Mouse (Mus musculus) stomach, postnatal 0 days (tissue): Measurements from ENCODE around the gene Usp3. TPM values are rescaled to one million over a fixed set of nuclear protein-coding genes. Genes with fewer than 3 reads are reported as not detected.

Source experiments
- ATAC-seq: fragments of 200-750 bp; cut with Nextera tagmentation; 2 replicates; pipeline ENCODE4 v1.8.0; 2017; ENCODE audit not compliant: low FRiP score, low TSS enrichment
- DNase-seq: peaks from one replicate; pipeline ENCODE4 v3.0.0-alpha.2; 2016; ENCODE audit warnings: low spot score
- H3K27ac ChIP-seq: fragments of 300-500 bp; sonication (generic); replicated peaks from 2 replicates; pipeline ENCODE4 v1.5.1; 2014; ENCODE audit warnings: mild to moderate bottlenecking, control low read depth
- H3K27me3 ChIP-seq: fragments of 300-500 bp; sonication (generic); 2 replicates; pipeline ENCODE4 v1.6.1; 2014; ENCODE audit warnings: low read length; ENCODE audit not compliant: control insufficient read depth, insufficient read depth
- H3K36me3 ChIP-seq: fragments of 300-500 bp; sonication (generic); 2 replicates; pipeline ENCODE4 v1.6.1; 2014; ENCODE audit warnings: low read length, mixed read lengths; ENCODE audit not compliant: control insufficient read depth, insufficient read depth
- H3K4me1 ChIP-seq: fragments of 300-500 bp; sonication (generic); replicated peaks from 2 replicates; pipeline ENCODE4 v1.6.1; 2014; ENCODE audit warnings: antibody characterized with exemption; ENCODE audit not compliant: control insufficient read depth, insufficient read depth
- H3K4me2 ChIP-seq: fragments of 300-500 bp; sonication (generic); replicated peaks from 2 replicates; pipeline ENCODE4 v1.6.1; 2014; ENCODE audit warnings: low read depth, mild to moderate bottlenecking, control low read depth, moderate library complexity
- H3K4me3 ChIP-seq: fragments of 300-500 bp; sonication (generic); 2 replicates; pipeline ENCODE4 v1.5.1; 2014; ENCODE audit warnings: low read depth, low read length, control low read depth
- H3K9ac ChIP-seq: fragments of 300-500 bp; sonication (generic); 2 replicates; pipeline ENCODE4 v1.6.1; 2014; ENCODE audit warnings: mild to moderate bottlenecking, low read length, control low read depth, mixed read lengths
- H3K9me3 ChIP-seq: fragments of 300-500 bp; sonication (generic); 2 replicates; pipeline ENCODE4 v1.6.1; 2016; ENCODE audit warnings: low read length; ENCODE audit not compliant: control insufficient read depth
- CTCF ChIP-seq: IDR thresholded peaks from 2 replicates; pipeline ENCODE4 v1.5.1; 2016; ENCODE audit warnings: antibody characterized with exemption, low read depth, mild to moderate bottlenecking, moderate library complexity
- EP300 ChIP-seq: optimal IDR thresholded peaks from 2 replicates; pipeline ENCODE3; 2016; ENCODE audit warnings: antibody characterized with exemption
- WGBS: fragments of 180-500 bp; shearing (Covaris S2); extraction: QIAGEN DNeasy Blood & Tissue Kit; methylation state at CpG from one replicate; pipeline ENCODE4 v1.1.7; 2014; 5-methylcytosine and 5-hydroxymethylcytosine counted together
- polyA plus RNA-seq: library from polyadenylated mRNA; unstranded; fragments of >200 nt; fragmentation: Nextera tagmentation; extraction: Ambion mirVana; gene quantifications from 2 replicates; pipeline ENCODE4 v1.2.1, GENCODE M21; 2015

Usp3 gene
- polyA plus RNA-seq, 1 experiment from 2014 or later: 49.2 TPM

DNA sequence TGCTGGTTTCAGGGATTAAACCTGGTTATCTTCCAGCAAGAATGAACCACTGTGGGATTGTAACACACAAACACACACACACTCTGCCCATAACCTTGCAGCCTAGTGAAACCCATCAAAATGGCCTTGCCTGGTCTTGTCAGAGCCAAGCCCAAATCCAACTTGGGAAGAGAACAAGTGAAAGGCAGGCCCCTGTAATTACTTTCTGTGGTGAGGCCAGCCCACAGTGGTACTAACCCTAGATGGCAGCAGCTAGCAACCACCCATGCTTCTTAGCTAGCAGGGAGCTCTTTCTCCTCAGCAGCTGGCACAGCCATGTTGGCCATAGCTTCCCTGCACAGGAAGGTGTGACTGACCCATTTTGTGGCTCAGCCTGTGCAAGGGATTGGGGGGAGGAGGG is 79.8 kb downstream of the Usp3 start:
- peak overlapping the region; percentile 66 for H3K4me3 ChIP-seq

DNA sequence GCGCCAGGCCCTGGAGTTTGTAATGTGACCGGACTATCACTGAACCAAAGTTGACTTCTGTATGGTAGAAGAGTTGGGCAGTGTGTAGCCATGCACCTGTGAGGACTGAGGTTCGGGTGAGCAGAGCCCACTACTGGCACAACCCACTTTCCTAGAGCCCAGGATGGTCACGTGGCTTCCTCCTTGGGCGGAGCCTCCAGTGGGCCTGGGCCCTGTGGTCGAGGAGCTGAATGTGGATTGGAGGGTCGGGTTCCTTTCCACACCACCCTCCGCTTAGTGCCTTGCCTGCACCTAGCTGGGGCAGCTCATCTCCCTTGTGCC is 80.6 kb downstream of the Usp3 start:
- H3K4me1 ChIP-seq: peaks cover 4% of the 10 kb centered on the region; the same call in 1 of the 2 replicates
- DNase-seq: peak; percentile 87
- WGBS: 2% methylated on average over 8 of the region's 8 CpGs
- H3K27me3 ChIP-seq: no peaks in the 10 kb centered on the region
- peak; percentile 69 for ATAC-seq
- no peaks in the 10 kb centered on the region for H3K9me3 ChIP-seq
- H3K9ac ChIP-seq: peak overlapping the region; percentile 83
- TF ChIP-seq CTCF (peak; percentile 37; the same call in 1 of the 2 replicates), EP300 (no peak)
- H3K4me3 ChIP-seq: peak overlapping the region; percentile 66
- peak overlapping the region; percentile 98 for H3K4me2 ChIP-seq
- H3K27ac ChIP-seq: peak overlapping the region; percentile 98
- peaks cover 15% of the 10 kb centered on the region for H3K36me3 ChIP-seq

More for the DNA sequence above, 79.8 kb downstream of the Usp3 start:
- Histone ChIP-seq H3K9me3 (no peaks in the 10 kb centered on the region), H3K27ac (peak overlapping the region; percentile 98), H3K9ac (peak overlapping the region; percentile 38; the same call in 1 of the 2 replicates), H3K27me3 (no peaks in the 10 kb centered on the region), H3K36me3 (peaks cover 19% of the 10 kb centered on the region), H3K4me1 (peaks cover 4% of the 10 kb centered on the region; the same call in 1 of the 2 replicates), H3K4me2 (peak overlapping the region; percentile 98)
- peak; percentile 36 for DNase-seq
- no peak for TF ChIP-seq EP300
- TF ChIP-seq CTCF: peak; percentile 66
- ATAC-seq: no peak

DNA sequence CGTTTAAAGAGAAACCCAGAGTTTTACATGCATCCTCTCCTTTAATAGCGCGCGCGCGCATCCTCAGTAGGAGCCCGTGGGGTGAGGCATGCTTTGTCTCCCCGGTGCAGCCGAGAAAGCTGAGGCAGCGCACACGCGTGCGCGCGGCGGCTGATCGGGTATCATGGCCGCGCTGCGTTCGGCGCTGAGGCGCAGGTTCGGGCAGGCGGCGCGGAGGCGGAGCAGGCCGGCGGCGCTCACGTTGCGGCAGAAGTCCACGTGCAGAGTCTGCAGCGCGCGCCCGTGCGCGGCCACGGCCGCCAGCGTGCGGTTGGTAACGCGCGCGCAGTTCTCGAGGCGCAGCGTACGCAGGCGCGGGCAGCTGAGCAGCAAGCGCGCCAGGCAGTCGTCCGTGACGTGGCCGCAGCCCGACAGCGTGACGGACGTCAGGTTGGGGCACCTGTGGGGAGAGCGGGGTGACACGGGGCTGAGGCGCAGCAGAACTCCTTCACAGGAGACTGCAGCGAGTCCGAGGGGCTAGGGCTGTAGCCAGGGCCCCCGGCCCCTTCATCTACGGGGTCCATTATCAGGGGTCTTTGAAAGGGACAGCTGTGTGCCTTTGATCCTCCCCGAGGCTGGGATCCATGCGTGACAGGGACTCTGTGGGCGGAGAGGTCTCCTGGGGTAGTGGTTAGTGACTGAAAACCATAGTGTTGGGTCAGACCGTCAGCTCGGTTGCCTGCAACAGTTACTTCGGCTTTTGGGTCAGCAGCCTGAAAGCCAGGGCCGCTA is 81.2 kb downstream of the Usp3 start:
- Histone ChIP-seq H3K36me3 (peaks cover 15% of the 10 kb centered on the region), H3K4me3 (peak overlapping the region; percentile 66), H3K4me2 (peak overlapping the region; percentile 98), H3K27ac (peak overlapping the region; percentile 98), H3K9ac (peak overlapping the region; percentile 83), H3K9me3 (no peaks in the 10 kb centered on the region), H3K27me3 (no peaks in the 10 kb centered on the region), H3K4me1 (peaks cover 4% of the 10 kb centered on the region; the same call in 1 of the 2 replicates)
- WGBS: 1% methylated on average over 78 of the region's 78 CpGs
- DNase-seq: peak; percentile 95
- ATAC-seq: peak; percentile 88
- no peak for TF ChIP-seq EP300
- TF ChIP-seq CTCF: no peak

DNA sequence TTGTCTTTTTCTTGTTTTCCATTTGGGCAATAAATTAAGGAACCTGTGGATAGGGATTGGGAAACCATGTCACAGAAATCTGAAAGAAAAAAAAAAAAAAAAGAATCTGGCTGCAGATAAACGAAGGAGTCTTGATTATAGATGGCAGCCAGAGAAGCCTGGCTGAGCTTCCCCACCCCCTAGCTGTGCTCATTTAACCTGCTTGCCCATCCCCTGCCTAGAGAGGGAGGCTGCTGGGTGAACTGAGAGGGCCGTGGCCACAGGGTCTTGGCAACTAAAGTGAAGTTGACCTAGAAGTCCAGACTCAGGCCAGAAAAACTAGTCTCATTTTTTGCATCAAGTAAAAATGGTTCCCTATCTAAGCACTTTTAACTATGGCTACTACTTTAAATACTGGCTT is 82.0 kb downstream of the Usp3 start:
- H3K4me1 ChIP-seq: peaks cover 4% of the 10 kb centered on the region; the same call in 1 of the 2 replicates
- peak overlapping the region; percentile 41; the same call in 1 of the 2 replicates for H3K9ac ChIP-seq
- no peaks in the 10 kb centered on the region for H3K27me3 ChIP-seq
- no peak for TF ChIP-seq CTCF
- TF ChIP-seq EP300: no peak
- H3K36me3 ChIP-seq: peaks cover 12% of the 10 kb centered on the region; the same call in 1 of the 2 replicates
- peak overlapping the region; percentile 66 for H3K4me3 ChIP-seq
- WGBS: 3% methylated on average over 2 of the region's 2 CpGs
- H3K4me2 ChIP-seq: peak overlapping the region; percentile 98
- no peak for ATAC-seq
- peak overlapping the region; percentile 98 for H3K27ac ChIP-seq
- peak; percentile 23 for DNase-seq
- no peaks in the 10 kb centered on the region for H3K9me3 ChIP-seq

DNA sequence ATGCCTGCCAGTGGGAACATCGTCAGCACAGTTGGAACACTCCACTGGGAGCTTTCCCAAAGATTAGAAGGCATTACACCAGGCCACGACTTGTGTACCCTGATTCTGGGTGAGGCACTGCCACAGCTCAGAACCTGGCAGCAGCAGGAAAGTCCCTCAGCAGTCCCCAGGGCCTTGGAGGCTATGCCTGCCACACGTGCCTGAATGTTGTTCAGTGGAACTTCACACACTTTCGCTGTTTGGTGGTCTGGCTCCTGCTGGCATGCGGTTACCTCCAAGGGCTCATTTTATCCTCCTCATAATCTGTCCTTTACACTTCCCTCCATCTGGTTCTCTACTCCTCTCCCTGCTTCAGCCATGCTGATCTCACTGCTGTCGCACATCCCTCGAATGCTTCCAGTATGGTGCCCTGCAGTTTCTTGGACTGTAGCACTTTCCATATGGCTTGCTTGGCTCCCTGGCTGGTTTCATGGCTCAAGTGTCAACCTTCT is 82.5 kb downstream of the Usp3 start:
- H3K27me3 ChIP-seq: no peaks in the 10 kb centered on the region
- peak; percentile 33 for DNase-seq
- peaks cover 11% of the 10 kb centered on the region; the same call in 1 of the 2 replicates for H3K36me3 ChIP-seq
- no peaks in the 10 kb centered on the region for H3K9me3 ChIP-seq
- TF ChIP-seq CTCF (no peak), EP300 (no peak)
- H3K27ac ChIP-seq: peak overlapping the region; percentile 98
- H3K4me2 ChIP-seq: no peak overlapping the region
- no peak overlapping the region for H3K9ac ChIP-seq
- ATAC-seq: no peak
- WGBS: 63% methylated on average over 7 of the region's 7 CpGs
- H3K4me3 ChIP-seq: no peak overlapping the region
- H3K4me1 ChIP-seq: peaks cover 4% of the 10 kb centered on the region; the same call in 1 of the 2 replicates
